Mouse (Mus musculus): ENCODE measurements around the gene Nuak1. TPM values are rescaled to one million over a fixed set of nuclear protein-coding genes. Genes with fewer than 3 reads are reported as not detected.

The Nuak1 gene
- total and polyA plus RNA-seq, 3 experiments: 1.1 to 2.2 TPM; not detected in 1

DNA sequence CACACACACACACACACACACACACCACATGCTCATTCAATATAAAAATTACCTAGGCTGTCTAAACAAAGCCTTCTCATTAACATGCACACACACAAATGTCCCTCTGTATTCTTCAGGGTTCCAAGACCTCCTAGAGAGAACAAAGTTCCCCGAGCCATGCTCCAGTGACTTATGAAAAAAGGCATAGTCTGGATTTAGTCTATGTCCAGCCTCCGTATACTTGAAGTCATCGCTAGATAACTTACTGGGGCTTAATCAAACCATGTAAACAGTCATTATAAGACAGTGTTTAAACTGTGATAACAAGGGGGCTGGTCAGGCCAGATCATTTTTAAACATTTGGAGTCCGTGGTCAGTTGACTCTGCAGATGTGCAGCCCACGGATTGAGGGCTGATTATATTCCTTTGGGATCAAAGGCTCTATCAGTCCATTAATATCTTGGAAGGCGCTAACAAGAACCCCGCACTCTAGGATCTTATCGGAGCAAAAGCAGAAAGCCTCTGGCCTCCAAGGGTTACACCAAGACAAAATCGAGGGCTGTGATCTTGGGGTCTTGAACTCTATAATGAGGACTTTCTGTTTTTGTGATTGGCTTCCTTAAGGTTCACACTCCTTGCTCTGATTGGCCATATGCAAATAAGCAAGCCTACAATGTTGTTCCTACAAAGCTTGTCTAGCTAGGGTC, 16.4 kb upstream of the Nuak1 start:
- Histone ChIP-seq H3K9ac (ENCODE audit: control insufficient read depth, low read depth, low read length, poor library complexity, severe bottlenecking) (no peak overlapping the region), H3K4me3 (ENCODE audit: control insufficient read depth in 1 of 2, insufficient read depth in 1 of 2, low read depth in 2 of 2, low read length in 2 of 2) (no peak overlapping the region), H3K36me3 (ENCODE audit: control insufficient read depth in 1 of 2, insufficient read depth in 2 of 2, low read length in 2 of 2) (no peaks in the 10 kb centered on the region), H3K79me2 (ENCODE audit: control insufficient read depth, insufficient read depth, low read length, poor library complexity) (no peaks in the 10 kb centered on the region), H3K27me3 (ENCODE audit: control insufficient read depth in 1 of 2, insufficient read depth in 2 of 2, low read length in 2 of 2) (peaks cover 0 to 2% of the 10 kb centered on the region in 2 experiments; a peak in 3 of 4 replicates), H3K9me3 (replicated peaks; ENCODE audit: insufficient read depth, low read length) (no peaks in the 10 kb centered on the region), H3K27ac (ENCODE audit: control insufficient read depth, low read depth, low read length) (no peak overlapping the region), H3K4me1 (ENCODE audit: control insufficient read depth in 1 of 2, insufficient read depth in 2 of 2, low read length in 2 of 2) (no peaks in the 10 kb centered on the region)
- TF ChIP-seq MAFK (IDR thresholded peaks at IDR 0.05; ENCODE audit: borderline replicate concordance, low read depth, low read length) (no peak), EP300 (IDR thresholded peaks at IDR 0.05; ENCODE audit: low read depth in 1 of 2, low read length in 2 of 2) (no peak), SIN3A (IDR thresholded peaks at IDR 0.05; ENCODE audit: low read length) (no peak), ETS1 (IDR thresholded peaks at IDR 0.05; ENCODE audit: low read depth, low read length) (no peak), SMC3 (IDR thresholded peaks at IDR 0.05; ENCODE audit: low read depth, low read length) (no peak), MYB (IDR thresholded peaks at IDR 0.05; ENCODE audit: low read depth, low read length) (no peak), RAD21 (IDR thresholded peaks at IDR 0.05; ENCODE audit: low read depth, low read length) (no peak), RCOR1 (IDR thresholded peaks at IDR 0.05; ENCODE audit: low read depth, low read length) (no peak), E2F4 (IDR thresholded peaks at IDR 0.05; ENCODE audit: borderline replicate concordance, low read depth, low read length) (no peak), ZKSCAN1 (IDR thresholded peaks at IDR 0.05; ENCODE audit: low read depth, low read length) (no peak)
- DNase-seq (ENCODE audit: low read depth, low spot score): no peak

DNA sequence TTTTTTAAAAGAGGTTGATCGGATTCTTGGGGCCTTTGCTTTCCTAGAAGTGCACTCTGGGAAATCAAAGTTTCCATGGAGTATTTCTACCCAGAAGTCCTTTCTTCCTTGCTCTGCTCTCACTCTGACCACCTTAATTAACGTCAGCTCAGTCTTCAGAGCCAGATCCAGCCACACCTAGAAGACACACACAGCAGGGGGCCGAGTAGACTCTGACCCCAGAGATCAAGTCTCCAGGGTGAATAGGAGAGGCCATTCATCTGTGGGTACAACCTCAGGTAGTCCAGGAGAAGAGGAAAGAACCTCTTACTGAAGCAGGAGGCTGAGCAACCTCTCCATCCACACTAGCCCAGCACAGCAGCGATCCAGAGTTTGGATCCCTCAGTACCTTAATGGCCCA, 11.5 kb upstream of the Nuak1 start:
- no peak overlapping the region for H3K9ac ChIP-seq (ENCODE audit: control insufficient read depth, low read depth, low read length, poor library complexity, severe bottlenecking)
- H3K4me3 ChIP-seq (ENCODE audit: control insufficient read depth in 1 of 2, insufficient read depth in 1 of 2, low read depth in 2 of 2, low read length in 2 of 2): no peak overlapping the region
- H3K4me1 ChIP-seq (ENCODE audit: control insufficient read depth in 1 of 2, insufficient read depth in 2 of 2, low read length in 2 of 2): no peaks in the 10 kb centered on the region
- no peak for TF ChIP-seq MEF2A (IDR thresholded peaks at IDR 0.05; ENCODE audit: extremely low read depth, insufficient replicate concordance, low read depth, low read length, poor library complexity, severe bottlenecking)
- no peak for TF ChIP-seq CTCF (IDR thresholded peaks at IDR 0.05 in 2 of 3, conservative IDR thresholded peaks at IDR 0.05 in 1 of 3; ENCODE audit: control insufficient read depth in 1 of 3, insufficient read depth in 1 of 3, low read depth in 2 of 3, low read length in 3 of 3, poor library complexity in 1 of 3, severe bottlenecking in 1 of 3)
- no peak for TF ChIP-seq E2F4 (IDR thresholded peaks at IDR 0.05; ENCODE audit: borderline replicate concordance, low read depth, low read length)
- TF ChIP-seq GABPA (IDR thresholded peaks at IDR 0.05; ENCODE audit: low read depth, low read length): no peak
- no peak for TF ChIP-seq BHLHE40 (IDR thresholded peaks at IDR 0.05; ENCODE audit: borderline replicate concordance, low read depth, low read length)
- no peak for TF ChIP-seq USF1 (IDR thresholded peaks at IDR 0.05; ENCODE audit: low read depth, low read length)
- peaks cover 0 to 2% of the 10 kb centered on the region in 2 experiments; a peak in 3 of 4 replicates for H3K27me3 ChIP-seq (ENCODE audit: control insufficient read depth in 1 of 2, insufficient read depth in 2 of 2, low read length in 2 of 2)
- H3K27ac ChIP-seq (ENCODE audit: control insufficient read depth, low read depth, low read length): no peak overlapping the region
- H3K9me3 ChIP-seq (replicated peaks; ENCODE audit: insufficient read depth, low read length): no peaks in the 10 kb centered on the region
- DNase-seq (ENCODE audit: low read depth, low spot score): no peak
- no peaks in the 10 kb centered on the region for H3K36me3 ChIP-seq (ENCODE audit: control insufficient read depth in 1 of 2, insufficient read depth in 2 of 2, low read length in 2 of 2)
- H3K79me2 ChIP-seq (ENCODE audit: control insufficient read depth, insufficient read depth, low read length, poor library complexity): no peaks in the 10 kb centered on the region
